17 mouse cellular contexts compared by ENCODE assay signal in the genomic region with DNA sequence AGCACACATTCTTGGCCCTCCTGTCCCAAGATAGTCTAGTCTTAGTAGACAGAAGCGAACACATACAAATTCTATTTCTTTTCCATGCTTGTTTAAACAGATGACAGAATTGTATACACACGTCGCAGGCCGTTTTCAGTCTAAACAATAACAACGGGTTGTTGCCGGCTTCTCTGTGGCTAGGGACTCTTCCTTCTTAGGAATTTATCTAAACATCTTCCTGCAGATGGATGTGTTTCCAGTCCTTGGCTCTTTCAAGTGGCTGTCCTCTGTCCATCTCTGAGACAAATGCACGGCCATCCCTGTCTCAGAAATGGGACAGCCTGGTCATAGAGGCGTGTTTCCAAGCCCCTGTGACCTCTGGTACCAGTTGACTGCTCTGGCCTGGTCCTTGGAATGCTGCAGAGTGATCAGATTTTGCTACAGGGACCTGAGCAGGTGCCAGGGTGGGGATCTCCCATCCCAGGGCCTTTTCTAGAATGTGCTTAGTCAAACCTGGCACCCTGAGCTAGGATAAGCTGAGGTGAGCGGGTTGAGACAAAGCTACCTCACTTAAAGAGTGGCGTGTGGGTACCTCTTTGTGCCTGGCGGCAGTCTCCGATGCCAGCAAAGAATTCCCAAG. TPM values are rescaled to one million over a fixed set of nuclear protein-coding genes. Genes with fewer than 3 reads are reported as not detected.
DNase-seq lines count a peak whose midpoint lies in the region; ATAC-seq and TF ChIP-seq lines count a peak whose summit lies in the region.
"Had no signal": no experiment of that assay in that cellular context is flagged by ENCODE, and none has a peak within 500 bp of the region (broad histone marks: within the 10 kb centered on the region; RNA-seq: fewer than 3 reads in every experiment).

No protein-coding gene starts in this region.

- 83% methylated on average over 12 of the region's 12 CpGs for WGBS in kidney, embryonic 16.5 days
- 65% methylated on average over 12 of the region's 12 CpGs for WGBS in stomach, embryonic 16.5 days
- WGBS in stomach, postnatal 0 days: 71% methylated on average over 12 of the region's 12 CpGs
- WGBS in lung, postnatal 0 days: 55% methylated on average over 12 of the region's 12 CpGs

- no peaks in the 10 kb centered on the region for H3K9me3 ChIP-seq in kidney, embryonic 16.5 days (ENCODE audit: low read length)
- no peaks in the 10 kb centered on the region for H3K9me3 ChIP-seq in stomach, embryonic 16.5 days (replicated peaks; ENCODE audit: control insufficient read depth, low read length)
- no peaks in the 10 kb centered on the region for H3K9me3 ChIP-seq in stomach, postnatal 0 days (ENCODE audit: control insufficient read depth, low read length)
- H3K9me3 ChIP-seq in lung, postnatal 0 days (ENCODE audit: low read length): no peaks in the 10 kb centered on the region
- H3K9me3 ChIP-seq: embryonic facial prominence, embryonic 10.5 days; heart, embryonic 10.5 days; hindbrain, embryonic 12.5 days; liver, embryonic 12.5 days; midbrain, embryonic 12.5 days had no signal

- peaks cover 6% of the 10 kb centered on the region; the same call in 1 of the 2 replicates for H3K36me3 ChIP-seq in kidney, embryonic 16.5 days (ENCODE audit: insufficient read depth, low read length)
- no peaks in the 10 kb centered on the region for H3K36me3 ChIP-seq in stomach, embryonic 16.5 days (ENCODE audit: control insufficient read depth, insufficient read depth, low read length)
- no peaks in the 10 kb centered on the region for H3K36me3 ChIP-seq in stomach, postnatal 0 days (ENCODE audit: control insufficient read depth, insufficient read depth, low read length)
- H3K36me3 ChIP-seq in lung, postnatal 0 days (ENCODE audit: insufficient read depth, low read length): no peaks in the 10 kb centered on the region
- H3K36me3 ChIP-seq: hindbrain, embryonic 12.5 days had no signal

- no peak for ATAC-seq in kidney, embryonic 16.5 days (ENCODE audit: low FRiP score, low TSS enrichment)
- ATAC-seq in stomach, embryonic 16.5 days (ENCODE audit: insufficient read depth, low FRiP score): no peak
- no peak for ATAC-seq in stomach, postnatal 0 days (ENCODE audit: low FRiP score, low TSS enrichment)
- ATAC-seq in lung, postnatal 0 days: peak; percentile 39
- ATAC-seq: inflammation-experienced regulatory T-cells, adult 6 months; liver, embryonic 12.5 days had no signal

- peak; percentile 57 for DNase-seq in kidney, adult 18-20 months
- DNase-seq in stomach, postnatal 0 days (ENCODE audit: low spot score): no peak
- DNase-seq in lung, postnatal 0 days (ENCODE audit: low spot score): peak; percentile 61
- no peak for DNase-seq in testis, postnatal 14 days (ENCODE audit: low spot score)
- no peak for DNase-seq in testis, postnatal 10 days (ENCODE audit: low spot score)
- DNase-seq: cerebellum, adult 18-20 months; layer of hippocampus, adult 9-11 months; right cerebral cortex, adult 18-20 months had no signal

- no peaks in the 10 kb centered on the region for H3K27me3 ChIP-seq in kidney, embryonic 16.5 days (ENCODE audit: insufficient read depth, low read length)
- no peaks in the 10 kb centered on the region for H3K27me3 ChIP-seq in stomach, embryonic 16.5 days (ENCODE audit: control insufficient read depth, insufficient read depth, low read length)
- no peaks in the 10 kb centered on the region for H3K27me3 ChIP-seq in stomach, postnatal 0 days (ENCODE audit: control insufficient read depth, insufficient read depth, low read length)
- no peaks in the 10 kb centered on the region for H3K27me3 ChIP-seq in lung, postnatal 0 days (replicated peaks; ENCODE audit: insufficient read depth, low read length)
- H3K27me3 ChIP-seq: hindbrain, embryonic 12.5 days; liver, embryonic 12.5 days; midbrain, embryonic 12.5 days had no signal

- no peak overlapping the region for H3K4me2 ChIP-seq in kidney, embryonic 16.5 days (replicated peaks; ENCODE audit: low read depth, low read length)
- no peak overlapping the region for H3K4me2 ChIP-seq in stomach, embryonic 16.5 days (ENCODE audit: low read depth, low read length)
- H3K4me2 ChIP-seq in stomach, postnatal 0 days (replicated peaks; ENCODE audit: low read depth): no peak overlapping the region
- no peak overlapping the region for H3K4me2 ChIP-seq in lung, postnatal 0 days (replicated peaks; ENCODE audit: low read depth, low read length)
- H3K4me2 ChIP-seq: hindbrain, embryonic 12.5 days; liver, embryonic 12.5 days; midbrain, embryonic 12.5 days had no signal

- no peak overlapping the region for H3K9ac ChIP-seq in kidney, embryonic 16.5 days (replicated peaks; ENCODE audit: low read length)
- no peak overlapping the region for H3K9ac ChIP-seq in stomach, embryonic 16.5 days (ENCODE audit: low read length)
- H3K9ac ChIP-seq in stomach, postnatal 0 days (ENCODE audit: low read length): no peak overlapping the region
- no peak overlapping the region for H3K9ac ChIP-seq in lung, postnatal 0 days (replicated peaks; ENCODE audit: low read depth)
- H3K9ac ChIP-seq: hindbrain, embryonic 12.5 days; liver, embryonic 12.5 days; midbrain, embryonic 12.5 days had no signal

- no peak overlapping the region for H3K4me3 ChIP-seq in kidney, embryonic 16.5 days (ENCODE audit: low read length)
- no peak overlapping the region for H3K4me3 ChIP-seq in stomach, embryonic 16.5 days (replicated peaks; ENCODE audit: low read length)
- H3K4me3 ChIP-seq in stomach, postnatal 0 days (ENCODE audit: low read depth, low read length): no peak overlapping the region
- H3K4me3 ChIP-seq in lung, postnatal 0 days (ENCODE audit: low read depth, low read length): no peak overlapping the region
- H3K4me3 ChIP-seq: embryonic facial prominence, embryonic 10.5 days; heart, embryonic 10.5 days; hindbrain, embryonic 12.5 days; left cerebral cortex, adult 2 months; liver, embryonic 12.5 days; midbrain, embryonic 12.5 days had no signal

- no peak overlapping the region for H3K27ac ChIP-seq in kidney, embryonic 16.5 days (ENCODE audit: low read length)
- 0 out of 2 replicates have a peak overlapping the region, but pooled peaks have one; percentile 14 for H3K27ac ChIP-seq in stomach, embryonic 16.5 days (ENCODE audit: low read length)
- no peak overlapping the region for H3K27ac ChIP-seq in stomach, postnatal 0 days (replicated peaks)
- H3K27ac ChIP-seq in lung, postnatal 0 days (ENCODE audit: low read length): 0 out of 2 replicates have a peak overlapping the region, but pooled peaks have one; percentile 17
- H3K27ac ChIP-seq: embryonic facial prominence, embryonic 10.5 days; heart, embryonic 10.5 days; hindbrain, embryonic 12.5 days; left cerebral cortex, adult 2 months; liver, embryonic 12.5 days; midbrain, embryonic 12.5 days had no signal

- peaks cover 37% of the 10 kb centered on the region for H3K4me1 ChIP-seq in kidney, embryonic 16.5 days (ENCODE audit: insufficient read depth, low read length)
- H3K4me1 ChIP-seq in stomach, embryonic 16.5 days (ENCODE audit: control insufficient read depth, insufficient read depth, low read length): peaks cover 45% of the 10 kb centered on the region
- peaks cover 9% of the 10 kb centered on the region; the same call in 1 of the 2 replicates for H3K4me1 ChIP-seq in stomach, postnatal 0 days (replicated peaks; ENCODE audit: control insufficient read depth, insufficient read depth)
- H3K4me1 ChIP-seq in lung, postnatal 0 days (ENCODE audit: insufficient read depth, low read depth, low read length): peaks cover 8% of the 10 kb centered on the region; the same call in 1 of the 2 replicates

- TF ChIP-seq CTCF in stomach, postnatal 0 days (IDR thresholded peaks at IDR 0.05; ENCODE audit: low read depth): no peak
- no peak for TF ChIP-seq CTCF in lung, postnatal 0 days (IDR thresholded peaks at IDR 0.05)

- TF ChIP-seq EP300 in stomach, postnatal 0 days (optimal IDR thresholded peaks at IDR 0.05): no peak
- peak; percentile 64 for TF ChIP-seq EP300 in lung, postnatal 0 days (IDR thresholded peaks at IDR 0.05)

RNA-seq across cellular contexts. Expression of a gene that starts 52.9 kb away (rescaled TPM):
- 20.4 and 21.0 TPM in 2 replicates for polyA plus RNA-seq in kidney, embryonic 16.5 days (2015; fragmentation: Nextera tagmentation; extraction: Ambion mirVana)
- polyA plus RNA-seq in stomach, embryonic 16.5 days (2015; fragmentation: Nextera tagmentation; extraction: Ambion mirVana): 13.7 and 14.2 TPM in 2 replicates
- polyA plus RNA-seq in stomach, postnatal 0 days (2015; fragmentation: Nextera tagmentation; extraction: Ambion mirVana): 19.9 and 22.9 TPM in 2 replicates
- 27.6 and 29.6 TPM in 2 replicates for polyA plus RNA-seq in lung, postnatal 0 days (2015; fragmentation: Nextera tagmentation; extraction: Ambion mirVana)

Comparison
In these comparisons a context has a peak if more than half of its experiments do, and no peak if none do; other contexts are left out.
1. H3K27ac ChIP-seq: peak in stomach, embryonic 16.5 days (single experiment) and lung, postnatal 0 days (single experiment); none in kidney, embryonic 16.5 days (single experiment) and stomach, postnatal 0 days (single experiment).
2. DNase-seq: peak in kidney, adult 18-20 months (single experiment) and lung, postnatal 0 days (single experiment); none in stomach, postnatal 0 days (single experiment), testis, postnatal 14 days (single experiment) and testis, postnatal 10 days (single experiment).